Mouse (Mus musculus): ENCODE measurements at regions not wholly inside any gene's neighbourhood (a gene's known extent, or its start where the extent isn't known, plus 50 kb on each side); places are given as distances from the start of the nearest gene placed in this dataset.
A peak's percentile ranks its signal among the peaks of the same experiment; 100 is the strongest.
"Not testable (repeated sequence)": the region's sequence is repeated elsewhere in the genome, so short reads cannot be mapped to it uniquely, and the experiment has no call there.

DNA sequence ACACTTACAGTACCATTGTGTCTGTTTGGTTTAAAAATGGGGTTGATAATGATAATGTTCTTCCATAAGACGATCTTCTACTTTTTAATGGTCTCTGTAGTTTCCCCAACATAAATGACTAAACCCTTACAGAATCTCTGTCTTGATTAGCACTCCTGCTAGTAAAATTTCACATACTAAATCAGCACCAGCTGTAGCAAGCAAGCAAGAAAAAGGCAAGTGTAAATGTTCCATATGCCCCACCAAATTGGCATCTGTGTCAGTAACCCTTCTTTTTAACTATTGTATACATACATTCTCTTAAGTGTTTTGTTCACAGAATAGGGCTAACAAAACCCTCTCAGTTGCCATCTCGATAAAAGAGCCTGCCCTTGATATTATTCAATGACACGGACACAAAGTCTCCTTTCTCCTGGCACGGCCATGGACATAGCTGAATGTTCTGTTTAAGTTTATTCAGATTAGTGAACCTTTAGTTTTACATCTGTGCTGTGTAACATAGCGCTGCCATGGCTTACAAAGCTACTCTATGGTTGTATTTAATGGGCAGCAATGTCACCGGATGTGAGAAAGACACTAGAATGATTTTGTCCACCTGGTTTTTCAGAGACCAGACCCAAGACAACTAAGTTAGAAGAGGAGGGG lies 414.3 kb downstream of the Gtdc1 start:
- intact Hi-C loops (cut with DNase I) = no loop called here
- no peak for DNase-seq (ENCODE audit: low spot score in 2 of 2)

DNA sequence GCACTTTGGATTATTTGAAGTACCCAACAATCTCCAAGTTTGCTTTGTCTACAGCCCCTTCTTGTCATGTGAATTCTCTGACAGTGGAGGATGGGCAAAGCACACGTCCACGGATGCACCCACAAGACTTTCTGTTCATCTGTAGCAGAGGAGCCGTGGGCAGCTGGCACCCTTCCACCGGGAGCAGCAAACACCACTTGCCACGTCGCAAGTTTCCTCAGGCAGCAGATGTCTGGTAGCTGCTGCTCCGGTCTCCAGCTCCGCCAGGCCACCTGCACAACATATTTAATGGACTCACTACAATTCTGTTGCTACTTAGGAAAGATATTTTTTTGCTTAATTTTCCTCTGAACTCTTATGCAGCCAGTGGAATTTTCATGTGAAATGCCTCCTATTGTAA lies 415.1 kb downstream of the Gtdc1 start:
- peak; percentile 67 to 76 for DNase-seq (ENCODE audit: low spot score in 2 of 2)
- intact Hi-C loops (cut with DNase I) = no loop called here

DNA sequence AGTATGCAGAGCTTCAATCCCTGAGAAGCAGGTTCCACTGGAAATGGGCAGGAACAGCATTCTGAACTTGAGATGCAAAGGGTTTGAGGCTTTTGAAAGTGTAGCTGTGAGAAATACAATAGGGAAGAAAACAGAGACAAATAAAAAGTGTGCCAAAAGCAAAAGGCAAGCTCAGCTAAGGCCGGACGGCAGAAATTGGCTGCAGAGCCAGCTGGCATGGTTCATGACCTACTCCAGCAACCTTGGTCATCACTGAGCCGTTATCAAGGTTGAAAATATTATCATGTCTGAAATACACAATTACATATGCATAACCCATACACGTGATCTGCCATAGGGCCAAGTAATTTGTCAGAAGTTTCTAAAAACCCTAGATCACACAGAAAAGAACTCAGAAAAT lies 418.4 kb downstream of the Gtdc1 start:
- intact Hi-C loops (cut with DNase I) = no loop called here
- DNase-seq (ENCODE audit: low spot score in 2 of 2) = no peak

DNA sequence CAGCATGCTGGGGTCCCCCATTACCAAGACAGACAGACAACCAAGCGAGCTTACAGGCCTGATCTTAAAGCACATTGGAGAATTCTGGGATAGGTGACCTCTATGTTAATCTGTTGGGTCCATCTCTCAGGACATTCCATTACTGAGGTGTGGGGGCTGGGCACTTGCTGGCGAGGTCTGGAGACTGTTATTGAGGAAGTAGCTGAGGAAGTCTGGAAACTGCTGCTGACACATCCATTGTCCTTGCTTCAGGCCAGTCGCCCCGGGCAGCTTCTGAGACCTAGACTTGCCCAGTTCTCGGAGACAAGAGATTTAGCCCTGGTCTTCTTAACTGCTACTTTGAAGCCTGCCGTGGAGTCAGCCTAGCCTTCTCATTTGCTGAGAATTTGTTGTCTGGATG lies 423.2 kb downstream of the Gtdc1 start:
- no peak for DNase-seq (ENCODE audit: low spot score in 2 of 2)
- intact Hi-C loops (cut with DNase I) = no loop called here

DNA sequence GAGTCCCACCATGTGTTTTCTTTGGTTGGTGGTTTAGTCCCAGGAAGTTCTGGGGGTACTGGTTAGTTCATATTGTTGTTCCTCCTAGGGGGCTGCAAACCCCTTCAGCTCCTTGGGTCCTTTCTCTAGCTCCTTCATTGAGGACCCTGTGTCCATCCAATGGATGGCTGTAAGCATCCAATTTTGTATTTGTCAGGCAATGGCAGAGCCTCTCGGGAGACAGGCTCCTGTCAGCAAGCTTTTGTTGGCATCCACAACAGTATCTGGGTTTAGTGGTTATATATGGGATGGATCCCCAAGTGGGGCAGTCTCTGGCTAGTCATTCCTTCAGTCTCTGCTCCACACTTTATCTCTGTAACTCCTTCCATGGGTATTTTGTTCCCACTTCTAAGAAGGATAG lies 436.7 kb downstream of the Gtdc1 start:
- intact Hi-C loops (cut with DNase I); DNase-seq (ENCODE audit: low spot score in 2 of 2): not testable (repeated sequence)

DNA sequence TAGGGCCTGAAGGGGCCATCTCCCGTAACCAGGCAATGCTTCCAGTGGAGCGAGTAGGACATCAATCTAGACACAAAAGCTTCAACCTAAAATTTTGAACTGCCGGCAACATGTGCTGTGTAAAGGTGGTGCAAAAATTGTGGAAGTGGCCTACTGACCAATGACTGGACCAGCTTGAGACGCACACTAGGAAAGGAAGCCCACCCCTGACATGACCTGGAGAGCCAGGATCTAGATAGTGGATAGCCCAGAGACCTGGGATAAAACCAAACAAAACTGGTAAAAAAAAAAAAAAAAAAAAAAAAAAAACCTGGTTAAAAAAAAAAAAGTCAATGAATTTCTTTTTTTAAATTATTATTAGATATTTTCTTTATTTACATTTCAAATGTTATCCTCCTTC lies 437.2 kb downstream of the Gtdc1 start:
- DNase-seq (ENCODE audit: low spot score in 2 of 2) = no peak
- intact Hi-C loops (cut with DNase I) = no loop called here

DNA sequence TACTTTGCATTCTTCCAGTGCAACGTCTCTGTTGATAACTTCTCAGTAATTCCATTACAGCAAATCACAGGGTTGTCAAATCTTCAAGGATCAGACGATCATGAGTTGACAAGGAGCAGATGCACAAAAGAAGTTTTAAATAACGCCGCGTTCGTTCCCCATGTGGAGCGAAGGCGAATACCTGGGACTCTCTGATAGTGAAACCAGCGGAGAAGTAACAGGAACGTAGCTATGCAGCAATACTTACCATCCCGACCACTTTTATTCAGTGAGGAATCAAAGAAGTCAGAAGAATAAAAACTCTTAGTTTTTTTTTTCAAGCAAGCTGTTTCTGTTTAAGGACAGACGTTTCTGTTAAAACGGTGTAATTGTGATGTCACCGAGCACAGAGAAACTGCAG lies 441.6 kb downstream of the Gtdc1 start:
- intact Hi-C loops (cut with DNase I) = no loop called here
- no peak for DNase-seq (ENCODE audit: low spot score in 2 of 2)

DNA sequence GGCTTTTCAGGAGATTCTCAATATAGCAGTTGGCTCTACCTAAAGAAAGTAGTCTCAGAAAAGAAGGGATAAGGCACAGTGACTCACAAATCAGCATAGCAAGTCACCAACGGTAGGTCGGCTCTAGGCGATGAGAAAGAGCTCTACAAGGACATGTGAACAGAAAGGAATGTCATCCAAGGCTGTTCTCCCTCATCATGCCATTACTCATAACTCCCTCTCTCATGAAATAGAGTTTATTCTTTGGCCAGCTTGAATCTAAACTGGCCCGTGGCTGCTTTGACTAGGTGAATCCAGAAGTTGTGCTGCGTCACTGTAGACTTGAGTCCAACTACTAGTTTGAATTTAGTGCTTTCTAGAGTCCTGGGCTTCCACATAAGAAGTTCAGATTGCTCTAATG lies 447.7 kb downstream of the Gtdc1 start:
- intact Hi-C loops (cut with DNase I) = no loop called here

DNA sequence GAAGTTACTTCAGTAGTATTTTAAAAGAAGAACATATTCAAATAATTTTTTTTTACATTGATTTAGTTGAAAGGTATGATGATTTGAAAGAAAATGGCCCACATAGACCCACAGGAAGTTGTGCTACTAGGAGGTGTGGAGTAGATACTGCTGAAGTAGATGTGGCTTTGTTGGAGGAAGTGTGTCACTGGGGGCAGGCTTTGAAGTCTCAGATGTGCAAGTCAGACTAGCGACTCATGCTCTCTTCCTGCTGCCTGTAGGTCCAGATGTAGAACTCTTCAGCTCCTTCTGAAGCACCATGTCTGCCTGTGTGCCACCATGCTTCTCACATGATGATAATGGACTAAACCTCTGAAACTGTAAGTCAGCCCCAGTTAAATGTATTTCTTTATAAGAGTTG lies 452.0 kb downstream of the Gtdc1 start:
- no peak for DNase-seq (ENCODE audit: low spot score in 2 of 2)
- intact Hi-C loops (cut with DNase I) = no loop called here

More for the DNA sequence above, 447.7 kb downstream of the Gtdc1 start:
- DNase-seq (ENCODE audit: low spot score in 2 of 2) = no peak

DNA sequence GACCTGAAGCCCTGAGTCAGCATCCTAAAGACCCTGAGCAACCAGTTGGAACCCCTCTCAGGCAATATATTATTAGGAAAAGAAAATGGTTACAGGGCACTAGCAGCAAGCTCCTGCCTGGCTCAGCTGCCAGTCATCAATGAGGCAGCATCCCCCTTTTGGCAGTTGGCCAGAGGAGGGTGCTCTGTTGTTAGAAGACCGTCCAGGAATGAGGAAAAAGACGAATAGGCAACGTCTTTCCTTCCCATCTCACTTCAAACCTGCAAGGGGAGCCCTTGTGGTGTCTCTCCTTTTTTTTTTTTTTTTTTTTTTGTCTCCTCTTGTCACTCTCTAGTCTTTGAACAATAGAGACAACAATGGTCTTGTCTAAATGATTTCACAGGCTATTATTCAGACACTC lies 452.8 kb downstream of the Gtdc1 start:
- DNase-seq (ENCODE audit: low spot score in 2 of 2) = no peak
- intact Hi-C loops (cut with DNase I) = no loop called here

DNA sequence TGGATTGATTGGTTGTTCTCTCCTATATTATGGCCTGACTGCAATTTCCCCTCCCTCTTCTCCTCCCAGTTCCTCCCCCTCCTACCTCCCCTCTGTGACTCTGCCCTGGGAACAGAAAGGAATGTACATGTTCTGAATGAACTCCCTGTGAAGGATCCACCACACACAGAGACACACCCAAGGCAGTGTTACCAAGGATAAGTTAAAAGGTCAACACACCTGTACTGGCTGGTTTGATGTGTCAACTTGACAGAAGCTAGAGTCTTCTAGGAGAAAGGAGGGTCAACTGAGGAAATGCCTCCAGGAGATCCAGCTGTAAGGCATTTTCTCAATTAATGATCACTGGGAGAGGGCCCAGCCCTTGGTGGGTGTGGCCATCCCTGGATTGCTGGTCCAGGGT lies 456.1 kb downstream of the Gtdc1 start:
- intact Hi-C loops (cut with DNase I) = no loop called here
- no peak for DNase-seq (ENCODE audit: low spot score in 2 of 2)

DNA sequence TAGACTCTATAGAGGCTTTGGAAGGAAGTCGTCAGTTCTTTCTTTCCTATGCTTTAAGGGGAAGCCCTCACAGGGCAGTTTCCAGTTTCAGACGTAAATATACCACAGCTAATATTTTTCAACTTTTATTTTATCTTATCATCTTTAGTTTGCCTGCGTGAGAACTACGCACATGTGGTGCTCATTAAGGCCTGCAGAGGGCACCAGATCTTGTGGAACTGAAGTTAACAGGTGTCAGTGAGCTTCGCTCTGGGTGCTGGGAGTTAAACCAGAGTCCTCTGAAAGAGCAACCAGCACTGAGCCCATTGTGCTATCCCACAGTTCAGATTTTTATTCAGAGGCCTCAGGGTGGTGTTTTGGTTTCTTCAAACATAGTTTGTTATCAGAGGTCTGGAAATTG lies 456.5 kb downstream of the Gtdc1 start:
- DNase-seq (ENCODE audit: low spot score in 2 of 2) = no peak
- intact Hi-C loops (cut with DNase I) = no loop called here

DNA sequence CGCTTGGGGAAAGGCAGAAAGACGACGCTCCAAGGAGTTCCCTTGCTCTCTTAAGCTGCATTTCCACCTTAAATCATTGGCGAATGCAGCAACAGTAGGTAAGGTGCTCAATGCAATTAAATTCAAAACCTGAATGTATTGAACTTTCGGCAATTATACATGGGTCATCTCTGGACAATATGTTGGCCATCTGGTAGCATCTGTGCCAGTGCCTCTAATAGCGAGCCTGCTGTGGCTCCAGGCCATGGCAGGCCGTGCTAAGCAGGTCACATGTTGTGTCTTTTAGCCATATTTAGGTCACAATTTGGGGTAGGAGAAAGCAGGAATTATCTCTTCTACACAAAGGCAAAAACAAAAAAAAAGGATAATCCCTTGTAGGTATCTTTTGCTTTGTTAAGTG lies 462.8 kb downstream of the Gtdc1 start:
- intact Hi-C loops (cut with DNase I) = no loop called here
- no peak for DNase-seq (ENCODE audit: low spot score in 2 of 2)

DNA sequence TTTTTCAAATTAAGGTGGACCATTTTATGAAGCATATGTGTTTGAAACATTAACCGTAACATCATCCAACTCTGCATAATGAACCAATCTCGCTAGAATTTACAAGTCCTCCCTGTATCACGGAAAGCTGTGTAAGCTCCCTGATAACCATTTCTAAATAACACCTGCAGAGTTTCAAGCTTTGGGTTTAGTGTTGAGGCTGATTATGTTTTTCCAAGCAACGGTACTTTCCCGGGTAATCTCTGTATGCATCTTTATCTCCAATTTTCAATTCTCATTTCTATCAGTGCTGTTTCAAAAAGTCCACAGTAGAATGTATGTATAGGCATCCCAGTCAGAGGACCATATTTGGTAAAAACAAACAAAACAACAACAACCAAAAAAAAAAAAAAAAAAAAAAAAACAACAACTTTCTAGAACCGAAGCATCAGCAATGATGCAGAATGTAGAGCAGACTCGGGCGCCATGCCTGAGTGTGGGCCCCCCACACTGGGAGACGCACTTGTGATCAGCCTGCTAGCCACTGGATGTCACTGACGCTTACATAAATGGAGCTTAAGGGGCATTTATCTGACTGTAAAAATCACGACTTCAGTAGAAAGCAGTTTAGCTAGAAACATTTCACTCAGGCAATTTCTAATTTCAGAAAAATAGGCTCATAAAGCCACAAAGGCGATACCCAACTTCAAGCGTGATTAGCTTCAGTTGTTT lies 464.7 kb downstream of the Gtdc1 start:
- intact Hi-C loops (cut with DNase I) = no loop called here
- DNase-seq (ENCODE audit: low spot score in 2 of 2) = peak; percentile 7 to 24

DNA sequence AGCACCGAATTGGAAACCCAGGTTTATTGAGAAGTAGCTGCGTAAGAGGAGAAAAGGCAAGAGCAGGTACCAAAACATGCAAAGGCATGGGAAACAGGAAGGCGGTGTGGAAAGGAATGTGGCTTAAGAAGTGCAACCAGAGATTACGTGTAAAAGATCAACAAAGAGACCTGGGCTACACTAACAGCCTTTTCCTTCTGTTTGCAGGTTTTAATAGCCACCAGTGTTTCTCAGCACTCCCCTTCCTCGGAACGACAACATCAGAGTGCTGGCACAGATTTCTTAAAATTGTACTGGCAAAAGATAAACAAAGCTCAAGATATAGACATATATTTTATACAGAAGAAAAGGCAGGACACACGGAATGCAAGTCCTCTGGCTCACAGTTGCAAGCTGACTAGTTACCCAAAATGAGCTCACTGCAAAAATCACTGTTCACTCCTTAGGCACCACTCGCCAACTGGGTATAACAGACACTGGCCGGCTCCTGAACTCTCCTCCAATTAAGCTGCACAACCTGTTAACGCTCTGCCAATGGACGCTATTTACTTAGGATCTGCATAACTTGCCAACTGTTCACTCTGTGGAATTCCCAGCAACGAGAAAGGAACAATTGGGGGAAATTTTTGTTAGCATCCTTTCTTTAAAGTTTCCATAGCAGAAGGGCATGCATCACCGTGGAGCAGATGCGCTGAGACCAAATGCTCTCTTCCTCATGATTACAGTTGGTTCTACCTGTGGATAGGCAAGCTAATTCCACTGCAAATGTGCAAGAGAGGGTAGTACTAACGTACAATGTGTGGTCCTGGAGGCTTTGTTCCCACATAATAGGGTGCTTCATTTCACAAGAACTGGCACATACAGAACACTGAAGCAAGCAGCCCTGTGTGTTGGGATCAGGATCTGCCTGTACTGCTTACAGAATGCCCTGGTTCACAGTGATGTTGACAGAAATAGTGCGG lies 465.9 kb downstream of the Gtdc1 start:
- DNase-seq (ENCODE audit: low spot score in 2 of 2) = peak in 1 of 2 experiments; percentile 29
- intact Hi-C loops (cut with DNase I) = no loop called here

DNA sequence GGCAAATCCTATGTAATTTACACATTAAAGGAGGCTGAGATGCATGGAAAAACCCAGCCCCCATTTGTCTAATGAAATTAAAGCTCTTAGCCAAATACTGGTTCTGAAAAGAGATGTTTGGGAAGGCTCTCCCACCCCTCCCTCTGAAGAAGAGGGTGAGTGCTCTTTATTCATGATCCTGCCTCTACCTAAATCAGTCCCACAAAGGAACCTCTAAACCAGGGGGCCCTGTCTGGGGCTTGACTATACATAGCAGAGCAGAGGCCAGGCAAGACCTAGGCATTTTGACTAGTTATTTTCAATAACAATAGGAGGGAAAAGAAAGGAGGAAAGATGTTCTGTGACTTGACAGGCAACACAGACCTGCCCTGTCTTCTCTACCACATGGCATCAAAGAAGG lies 478.0 kb downstream of the Gtdc1 start:
- DNase-seq (ENCODE audit: low spot score in 2 of 2) = no peak
- intact Hi-C loops (cut with DNase I) = no loop called here
